Mouse (Mus musculus) intestine, embryonic 14.5 days (tissue): ENCODE results near the gene Wdr13. TPM values are rescaled to one million over a fixed set of nuclear protein-coding genes. Genes with fewer than 3 reads are reported as not detected.

Experiments used
- ATAC-seq: fragments of 200-750 bp; cut with Nextera tagmentation; replicated peaks from 2 replicates; pipeline ENCODE4 v1.8.0; 2017; ENCODE audit warnings: low read depth, moderate number of reproducible peaks, moderate TSS enrichment, moderate library complexity; ENCODE audit not compliant: low FRiP score, low TSS enrichment
- DNase-seq: peaks from one replicate; pipeline ENCODE4 v3.0.0-alpha.2; 2018; ENCODE audit warnings: low spot score
- H3K27ac ChIP-seq: fragments of 300-500 bp; sonication (generic); 2 replicates; pipeline ENCODE4 v1.5.1; 2014; ENCODE audit warnings: low read depth, mild to moderate bottlenecking, control low read depth
- H3K27me3 ChIP-seq: fragments of 300-500 bp; sonication (generic); replicated peaks from 2 replicates; pipeline ENCODE4 v1.6.1; 2014; ENCODE audit warnings: low read length, control low read depth; ENCODE audit not compliant: control insufficient read depth, insufficient read depth
- H3K36me3 ChIP-seq: fragments of 300-500 bp; sonication (generic); 2 replicates; pipeline ENCODE4 v1.6.1; 2014; ENCODE audit warnings: low read length, control low read depth; ENCODE audit not compliant: control insufficient read depth, insufficient read depth
- H3K4me1 ChIP-seq: fragments of 300-500 bp; sonication (generic); replicated peaks from 2 replicates; pipeline ENCODE4 v1.6.1; 2014; ENCODE audit warnings: low read length, control low read depth, mixed read lengths; ENCODE audit not compliant: control insufficient read depth, insufficient read depth
- H3K4me2 ChIP-seq: fragments of 300-500 bp; sonication (generic); 2 replicates; pipeline ENCODE4 v1.6.1; 2014; ENCODE audit warnings: low read length
- H3K4me3 ChIP-seq: fragments of 300-500 bp; sonication (generic); 2 replicates; pipeline ENCODE4 v1.5.1; 2014; ENCODE audit warnings: low read depth, low read length, control low read depth, mixed read lengths
- H3K9ac ChIP-seq: fragments of 300-500 bp; sonication (generic); 2 replicates; pipeline ENCODE4 v1.6.1; 2014; ENCODE audit warnings: mild to moderate bottlenecking, low read length
- H3K9me3 ChIP-seq: fragments of 300-500 bp; sonication (generic); 2 replicates; pipeline ENCODE4 v1.6.1; 2016; ENCODE audit warnings: low read length, control low read depth; ENCODE audit not compliant: control insufficient read depth
- WGBS: fragments of 180-500 bp; shearing (Covaris S2); extraction: QIAGEN DNeasy Blood & Tissue Kit; methylation state at CpG from one replicate; pipeline ENCODE4 v1.1.7; 2014; 5-methylcytosine and 5-hydroxymethylcytosine counted together
- polyA plus RNA-seq: library from polyadenylated mRNA; unstranded; fragments of >200 nt; fragmentation: Nextera tagmentation; extraction: Ambion mirVana; gene quantifications from 2 replicates; pipeline ENCODE4 v1.2.1, GENCODE M21; 2014

Wdr13 gene
- polyA plus RNA-seq, 1 experiment from 2014 or later, result 23.3 TPM

DNA sequence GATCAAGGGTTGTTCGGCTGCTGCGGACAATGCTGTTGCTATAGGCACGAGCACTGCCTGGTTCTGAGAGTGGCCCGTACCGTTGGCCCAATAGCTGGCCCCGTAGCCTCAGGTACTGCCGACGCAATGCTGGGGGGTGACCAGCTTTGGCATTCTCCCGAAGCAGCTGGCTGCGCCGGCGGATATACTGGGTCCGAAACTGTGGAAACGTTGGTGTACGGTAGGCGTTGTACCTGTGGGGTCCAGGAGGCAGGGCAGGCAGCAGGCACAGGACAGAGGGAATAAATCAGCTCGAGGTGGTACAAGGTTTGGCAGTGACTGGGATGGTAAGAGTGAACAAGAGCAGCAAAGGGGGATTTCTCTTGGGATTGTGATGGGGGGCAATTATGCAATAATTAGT lies 1.3 kb downstream of the Wdr13 start:
- ATAC-seq (no peak), DNase-seq (no peak)
- Histone ChIP-seq H3K4me1 (no peaks in the 10 kb centered on the region), H3K4me2 (peak overlapping the region; percentile 49), H3K27me3 (no peaks in the 10 kb centered on the region), H3K36me3 (peaks cover 14% of the 10 kb centered on the region; the same call in 1 of the 2 replicates), H3K9ac (no peak overlapping the region), H3K4me3 (peak overlapping the region; percentile 54), H3K27ac (0 out of 2 replicates have a peak overlapping the region, but pooled peaks have one; percentile 93), H3K9me3 (no peaks in the 10 kb centered on the region)
- WGBS, result 92% methylated on average over 17 of the region's 17 CpGs

DNA sequence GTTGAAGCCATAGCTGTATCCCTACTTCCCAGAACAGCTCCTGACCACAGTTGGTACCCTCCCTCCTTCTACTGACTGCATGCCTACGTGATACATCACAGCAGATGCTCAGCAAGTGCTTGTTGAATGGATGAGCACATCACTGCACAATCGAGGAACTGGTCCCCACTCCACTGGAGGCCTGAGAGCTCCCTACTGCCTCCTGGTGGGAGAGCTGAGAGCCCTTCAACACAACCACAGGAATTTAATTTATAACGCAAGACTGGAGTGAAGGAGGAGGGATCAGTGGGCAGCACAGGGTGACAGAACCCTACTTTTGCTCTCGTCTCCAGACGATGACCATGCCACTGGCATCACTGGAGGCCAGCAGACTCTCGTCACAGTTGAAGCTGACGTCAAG lies 7.5 kb downstream of the Wdr13 start:
- DNase-seq (no peak), ATAC-seq (no peak)
- no peak overlapping the region for H3K4me3 ChIP-seq
- peaks cover 20% of the 10 kb centered on the region; the same call in 1 of the 2 replicates for H3K36me3 ChIP-seq
- H3K9ac ChIP-seq, result no peak overlapping the region
- H3K27me3 ChIP-seq, result no peaks in the 10 kb centered on the region
- WGBS, result 80% methylated on average over 7 of the region's 7 CpGs
- H3K4me1 ChIP-seq, result no peaks in the 10 kb centered on the region
- no peaks in the 10 kb centered on the region for H3K9me3 ChIP-seq
- no peak overlapping the region for H3K4me2 ChIP-seq
- no peak overlapping the region for H3K27ac ChIP-seq

GRCm38 (mm10) chrX:8123821-8124470 lies 8.7 kb downstream of the Wdr13 start:
- Histone ChIP-seq H3K9ac (no peak overlapping the region), H3K4me3 (no peak overlapping the region), H3K4me2 (no peak overlapping the region), H3K4me1 (no peaks in the 10 kb centered on the region), H3K9me3 (no peaks in the 10 kb centered on the region), H3K36me3 (peaks cover 19% of the 10 kb centered on the region; the same call in 1 of the 2 replicates), H3K27ac (no peak overlapping the region), H3K27me3 (no peaks in the 10 kb centered on the region)
- ATAC-seq (no peak), DNase-seq (no peak)
- 87% methylated on average over 6 of the region's 6 CpGs for WGBS

DNA sequence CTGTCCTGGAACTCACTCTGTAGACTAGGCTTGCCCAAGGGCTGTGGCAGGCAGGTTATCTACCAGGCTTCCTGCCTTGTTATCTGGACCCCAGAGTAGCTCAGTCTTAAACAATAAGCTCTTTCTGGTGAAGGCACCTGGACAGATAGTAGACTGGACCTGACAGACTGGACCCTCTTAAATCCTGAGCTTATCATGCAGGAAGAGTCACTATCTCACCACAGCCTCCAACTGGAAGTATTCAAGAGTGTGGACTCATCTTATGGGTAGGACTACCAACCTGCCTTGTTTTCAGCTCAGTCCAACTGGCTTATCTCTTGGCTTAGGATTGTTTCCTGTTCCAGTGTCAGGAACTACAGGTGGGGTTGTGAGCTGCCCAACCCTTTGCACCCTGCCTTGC lies 15.4 kb downstream of the Wdr13 start:
- H3K27ac ChIP-seq, result no peak overlapping the region
- no peak overlapping the region for H3K9ac ChIP-seq
- H3K9me3 ChIP-seq, result no peaks in the 10 kb centered on the region
- no peak overlapping the region for H3K4me3 ChIP-seq
- no peaks in the 10 kb centered on the region for H3K36me3 ChIP-seq
- no peaks in the 10 kb centered on the region for H3K27me3 ChIP-seq
- DNase-seq (no peak), ATAC-seq (no peak)
- H3K4me1 ChIP-seq, result no peaks in the 10 kb centered on the region
- H3K4me2 ChIP-seq, result no peak overlapping the region

DNA sequence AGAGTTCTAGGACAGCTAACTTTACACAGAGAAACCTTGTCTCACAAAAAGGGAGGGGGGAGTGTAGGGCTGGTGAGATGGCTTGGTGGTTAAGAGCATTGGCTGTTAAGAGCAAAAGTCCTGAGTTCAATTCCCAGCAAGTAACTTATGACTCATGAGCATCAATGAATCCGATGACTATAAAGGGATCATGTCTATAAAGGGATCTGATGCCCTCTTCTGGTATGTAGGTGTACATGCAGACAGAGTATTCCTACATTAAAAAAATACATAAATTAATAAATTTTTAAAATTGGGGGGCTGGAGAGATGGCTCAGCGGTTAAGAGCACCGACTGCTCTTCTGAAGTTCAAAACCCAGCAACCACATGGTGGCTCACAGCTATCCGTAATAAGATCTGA lies 17.4 kb downstream of the Wdr13 start:
- Histone ChIP-seq H3K4me3 (no peak overlapping the region), H3K9me3 (no peaks in the 10 kb centered on the region), H3K36me3 (no peaks in the 10 kb centered on the region), H3K9ac (no peak overlapping the region), H3K27me3 (no peaks in the 10 kb centered on the region), H3K4me1 (no peaks in the 10 kb centered on the region), H3K27ac (no peak overlapping the region), H3K4me2 (no peak overlapping the region)
- no peak for ATAC-seq
- DNase-seq, result no peak
- 78% methylated on average over 4 of the region's 4 CpGs for WGBS

DNA sequence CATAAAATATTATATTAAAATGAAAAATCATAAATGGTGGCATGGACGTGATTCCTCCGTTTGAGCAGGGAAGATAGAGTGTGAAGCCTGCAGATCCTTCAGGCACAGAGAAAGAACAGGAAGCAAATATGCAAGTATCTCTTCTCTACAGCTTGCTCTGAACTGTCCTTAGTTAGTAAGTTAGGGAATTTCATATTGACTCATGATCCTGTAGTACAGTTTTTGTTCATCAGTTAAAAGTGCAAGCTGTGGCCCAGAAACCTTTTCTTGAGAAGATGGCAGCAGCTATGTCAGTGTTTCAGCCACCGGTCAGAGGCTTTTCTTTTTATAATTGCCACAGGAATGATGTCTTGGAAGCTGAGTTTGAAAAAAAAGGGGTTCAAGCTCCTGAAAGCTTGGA lies 27.7 kb downstream of the Wdr13 start:
- WGBS, result 94% methylated on average over 3 of the region's 3 CpGs
- Histone ChIP-seq H3K27me3 (no peaks in the 10 kb centered on the region), H3K27ac (no peak overlapping the region), H3K36me3 (no peaks in the 10 kb centered on the region), H3K4me1 (0 out of 2 replicates have a peak, but pooled peaks cover 4% of the 10 kb centered on the region), H3K4me2 (no peak overlapping the region), H3K9ac (no peak overlapping the region), H3K4me3 (no peak overlapping the region), H3K9me3 (no peaks in the 10 kb centered on the region)
- no peak for DNase-seq
- no peak for ATAC-seq

DNA sequence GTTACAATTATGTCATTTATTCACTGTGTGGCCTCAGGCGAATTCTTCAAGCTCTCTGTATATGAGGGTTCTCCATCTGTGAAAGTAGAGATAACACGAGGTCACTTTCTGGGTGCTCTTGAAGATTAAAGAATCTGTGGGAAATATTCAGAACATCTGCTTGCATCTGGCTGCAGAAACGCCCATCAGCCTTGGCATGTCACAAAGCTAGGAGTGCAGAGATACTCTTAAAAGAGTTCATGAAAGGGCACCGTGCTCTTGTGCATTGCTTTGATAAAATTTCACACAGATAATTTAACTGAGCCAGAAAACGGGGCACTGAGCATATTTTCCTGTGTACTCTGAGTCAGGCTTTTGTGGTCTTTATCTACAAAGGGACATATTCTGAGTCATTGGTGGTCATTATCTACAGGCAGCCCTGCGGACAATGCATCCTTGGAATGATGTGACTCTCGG lies 30.5 kb downstream of the Wdr13 start:
- no peak overlapping the region for H3K4me2 ChIP-seq
- H3K9me3 ChIP-seq, result no peaks in the 10 kb centered on the region
- H3K36me3 ChIP-seq, result no peaks in the 10 kb centered on the region
- H3K27me3 ChIP-seq, result no peaks in the 10 kb centered on the region
- no peak overlapping the region for H3K27ac ChIP-seq
- DNase-seq (no peak), ATAC-seq (no peak)
- 60% methylated on average over 7 of the region's 7 CpGs for WGBS
- H3K9ac ChIP-seq, result no peak overlapping the region
- 0 out of 2 replicates have a peak, but pooled peaks cover 4% of the 10 kb centered on the region for H3K4me1 ChIP-seq
- H3K4me3 ChIP-seq, result no peak overlapping the region

DNA sequence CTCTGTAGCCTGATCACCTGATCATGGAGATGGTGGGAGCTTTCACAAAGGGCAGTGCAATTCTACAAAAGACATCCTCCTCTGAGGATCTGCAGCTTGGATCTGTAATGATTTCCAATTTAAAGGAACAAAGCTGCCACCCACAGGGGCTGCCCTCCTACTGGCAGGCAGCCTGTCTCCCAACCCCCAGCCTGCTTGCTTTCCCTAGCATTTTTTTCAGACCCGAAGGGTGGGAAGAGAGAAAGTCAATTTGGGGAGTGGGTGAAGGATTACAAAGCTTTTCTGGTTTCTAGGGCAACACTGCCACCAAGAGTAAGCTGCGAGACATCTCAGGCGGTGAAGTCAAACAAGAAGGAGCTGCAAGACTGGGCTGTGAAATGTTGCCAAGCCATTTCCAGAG lies 31.7 kb downstream of the Wdr13 start:
- no peak overlapping the region for H3K9ac ChIP-seq
- peak; percentile 63 for DNase-seq
- no peak for ATAC-seq

DNA sequence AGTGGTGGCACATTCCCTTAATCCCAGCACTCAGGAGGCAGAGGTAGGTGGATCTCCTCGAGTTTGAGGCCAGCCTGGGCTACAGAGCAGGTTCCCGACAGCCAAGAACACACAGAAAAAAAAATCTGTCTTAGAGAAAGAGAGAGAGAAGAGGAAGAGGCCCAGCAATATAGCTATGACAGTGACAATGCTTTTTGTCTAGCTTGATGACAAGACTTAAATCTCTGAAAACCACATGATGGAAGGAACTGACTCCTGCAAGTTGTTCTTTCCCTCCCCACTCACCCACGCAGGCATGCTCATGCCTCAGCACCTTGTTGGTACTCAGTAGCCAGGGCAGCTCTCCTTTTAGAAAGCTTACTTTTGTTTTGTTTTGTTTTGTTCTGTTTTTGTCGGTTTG lies 33.3 kb downstream of the Wdr13 start:
- 0 out of 2 replicates have a peak, but pooled peaks cover 4% of the 10 kb centered on the region for H3K4me1 ChIP-seq
- DNase-seq (no peak), ATAC-seq (no peak)
- H3K27ac ChIP-seq, result no peak overlapping the region
- H3K27me3 ChIP-seq, result no peaks in the 10 kb centered on the region
- no peak overlapping the region for H3K4me2 ChIP-seq
- WGBS, result 44% methylated on average over 4 of the region's 4 CpGs
- no peak overlapping the region for H3K9ac ChIP-seq
- H3K9me3 ChIP-seq, result no peaks in the 10 kb centered on the region
- H3K36me3 ChIP-seq, result no peaks in the 10 kb centered on the region
- no peak overlapping the region for H3K4me3 ChIP-seq

More for the DNA sequence above, 31.7 kb downstream of the Wdr13 start:
- H3K4me1 ChIP-seq, result 0 out of 2 replicates have a peak, but pooled peaks cover 4% of the 10 kb centered on the region
- no peak overlapping the region for H3K4me3 ChIP-seq
- no peaks in the 10 kb centered on the region for H3K36me3 ChIP-seq
- H3K27ac ChIP-seq, result 0 out of 2 replicates have a peak overlapping the region, but pooled peaks have one; percentile 27
- H3K27me3 ChIP-seq, result no peaks in the 10 kb centered on the region
- H3K4me2 ChIP-seq, result 0 out of 2 replicates have a peak overlapping the region, but pooled peaks have one; percentile 3
- no peaks in the 10 kb centered on the region for H3K9me3 ChIP-seq
- WGBS, result 17% methylated on average over 3 of the region's 3 CpGs
